Mouse (Mus musculus) kidney, adult 2 months (tissue): Measurements from ENCODE around the gene Ddrgk1.
"Not testable (repeated sequence)": the region's sequence is repeated elsewhere in the genome, so short reads cannot be mapped to it uniquely, and the experiment has no call there.

ENCODE experiments used
- CTCF ChIP-seq: fragments of 200-500 bp; conservative IDR thresholded peaks from 2 replicates; pipeline ENCODE4 v1.5.1; 2011; ENCODE audit warnings: low read depth, mild to moderate bottlenecking, control low read depth, low read length, moderate library complexity, mixed read lengths; ENCODE audit not compliant: insufficient read depth, insufficient read length
- POLR2A ChIP-seq: fragments of 200-500 bp; IDR thresholded peaks from one replicate; pipeline ENCODE4 v1.6.1; 2011; ENCODE audit warnings: low read depth, low read length, control low read depth

- not testable (repeated sequence) for TF ChIP-seq CTCF, POLR2A
Observed at GRCm38 (mm10) chr2:130649028-130649427, 15.4 kb downstream of the Ddrgk1 start.
